Mouse (Mus musculus) stomach, embryonic 14.5 days (tissue): ENCODE measurements at regions not wholly inside any gene's neighbourhood (a gene's known extent, or its start where the extent isn't known, plus 50 kb on each side); places are given as distances from the start of the nearest gene placed in this dataset.

Experiments
- ATAC-seq: fragments of 200-750 bp; cut with Nextera tagmentation; 2 replicates; pipeline ENCODE4 v1.8.0; 2017; ENCODE audit warnings: low read depth, moderate TSS enrichment; ENCODE audit not compliant: insufficient number of reproducible peaks, insufficient read depth, low FRiP score
- H3K27ac ChIP-seq: fragments of 300-500 bp; sonication (generic); 2 replicates; pipeline ENCODE4 v1.5.1; 2014; ENCODE audit warnings: mild to moderate bottlenecking, low read length, moderate library complexity, mixed read lengths
- H3K27me3 ChIP-seq: fragments of 300-500 bp; sonication (generic); 2 replicates; pipeline ENCODE4 v1.6.1; 2014; ENCODE audit warnings: low read length, control low read depth, mixed read lengths; ENCODE audit not compliant: control insufficient read depth, insufficient read depth
- H3K36me3 ChIP-seq: fragments of 300-500 bp; sonication (generic); 2 replicates; pipeline ENCODE4 v1.6.1; 2014; ENCODE audit warnings: mild to moderate bottlenecking, control low read depth, low read length, moderate library complexity, mixed read lengths; ENCODE audit not compliant: control insufficient read depth, insufficient read depth
- H3K4me1 ChIP-seq: fragments of 300-500 bp; sonication (generic); 2 replicates; pipeline ENCODE4 v1.6.1; 2014; ENCODE audit warnings: low read length, control low read depth, mixed read lengths; ENCODE audit not compliant: control insufficient read depth, insufficient read depth
- H3K4me2 ChIP-seq: fragments of 300-500 bp; sonication (generic); replicated peaks from 2 replicates; pipeline ENCODE4 v1.6.1; 2014; ENCODE audit warnings: low read depth, low read length, control low read depth
- H3K4me3 ChIP-seq: fragments of 300-500 bp; sonication (generic); 2 replicates; pipeline ENCODE4 v1.5.1; 2014; ENCODE audit warnings: low read depth, low read length, control low read depth
- H3K9ac ChIP-seq: fragments of 300-500 bp; sonication (generic); replicated peaks from 2 replicates; pipeline ENCODE4 v1.6.1; 2014; ENCODE audit warnings: low read depth, mild to moderate bottlenecking, control low read depth, low read length, moderate library complexity, mixed read lengths
- H3K9me3 ChIP-seq: fragments of 300-500 bp; sonication (generic); 2 replicates; pipeline ENCODE4 v1.6.1; 2016; ENCODE audit warnings: low read depth, low read length, control low read depth; ENCODE audit not compliant: control insufficient read depth
- whole genome bisulfite sequencing: fragments of 180-500 bp; shearing (Covaris S2); extraction: QIAGEN DNeasy Blood & Tissue Kit; methylation state at CpG from one replicate; pipeline ENCODE4 v1.1.7; 2014; 5-methylcytosine and 5-hydroxymethylcytosine counted together

- no peak overlapping the region for H3K9ac ChIP-seq
Measured at GRCm38 (mm10) chr2:56460625-56461590, 662.9 kb downstream of the Nr4a2 start.

GRCm38 (mm10) chr2:56459430-56459829, 664.4 kb downstream of the Nr4a2 start:
- 77% methylated on average over 5 of the region's 5 CpGs for WGBS
- Histone ChIP-seq H3K36me3 (no peaks in the 10 kb centered on the region), H3K4me2 (no peak overlapping the region), H3K4me1 (no peaks in the 10 kb centered on the region), H3K27me3 (no peaks in the 10 kb centered on the region), H3K4me3 (no peak overlapping the region), H3K27ac (no peak overlapping the region), H3K9ac (no peak overlapping the region), H3K9me3 (no peaks in the 10 kb centered on the region)
- no peak for ATAC-seq

More at GRCm38 (mm10) chr2:56460625-56461590, 662.9 kb downstream of the Nr4a2 start:
- Histone ChIP-seq H3K27ac (no peak overlapping the region), H3K27me3 (no peaks in the 10 kb centered on the region), H3K4me3 (no peak overlapping the region), H3K4me2 (no peak overlapping the region), H3K9me3 (no peaks in the 10 kb centered on the region), H3K36me3 (no peaks in the 10 kb centered on the region), H3K4me1 (no peaks in the 10 kb centered on the region)
- WGBS = 62% methylated on average over 2 of the region's 2 CpGs
- ATAC-seq = no peak

- H3K27ac ChIP-seq = no peak overlapping the region
- ATAC-seq = no peak
- no peaks in the 10 kb centered on the region for H3K36me3 ChIP-seq
- H3K9me3 ChIP-seq = no peaks in the 10 kb centered on the region
- no peak overlapping the region for H3K4me2 ChIP-seq
- H3K9ac ChIP-seq = no peak overlapping the region
- WGBS = 24% methylated on average over 1 of the region's 1 CpGs
- no peaks in the 10 kb centered on the region for H3K27me3 ChIP-seq
- no peak overlapping the region for H3K4me3 ChIP-seq
- no peaks in the 10 kb centered on the region for H3K4me1 ChIP-seq
Measured at GRCm38 (mm10) chr2:56457594-56457993, 666.2 kb downstream of the Nr4a2 start.

- Histone ChIP-seq H3K9me3 (no peaks in the 10 kb centered on the region), H3K4me2 (no peak overlapping the region), H3K36me3 (no peaks in the 10 kb centered on the region), H3K27me3 (no peaks in the 10 kb centered on the region), H3K9ac (no peak overlapping the region), H3K27ac (no peak overlapping the region), H3K4me1 (no peaks in the 10 kb centered on the region), H3K4me3 (no peak overlapping the region)
- ATAC-seq = no peak
- 67% methylated on average over 10 of the region's 10 CpGs for WGBS
Measured at GRCm38 (mm10) chr2:56455856-56456395, 667.9 kb downstream of the Nr4a2 start.

- Histone ChIP-seq H3K9me3 (no peaks in the 10 kb centered on the region), H3K27ac (no peak overlapping the region), H3K27me3 (no peaks in the 10 kb centered on the region), H3K36me3 (no peaks in the 10 kb centered on the region), H3K9ac (no peak overlapping the region), H3K4me1 (no peaks in the 10 kb centered on the region), H3K4me3 (no peak overlapping the region), H3K4me2 (peak overlapping the region; percentile 23; the same call in 1 of the 2 replicates)
- WGBS = 17% methylated on average over 11 of the region's 11 CpGs
- ATAC-seq = no peak
Measured at GRCm38 (mm10) chr2:56454611-56455066, 669.2 kb downstream of the Nr4a2 start.

- Histone ChIP-seq H3K9ac (no peak overlapping the region), H3K4me1 (no peaks in the 10 kb centered on the region), H3K27me3 (no peaks in the 10 kb centered on the region), H3K4me3 (no peak overlapping the region), H3K27ac (no peak overlapping the region), H3K36me3 (no peaks in the 10 kb centered on the region), H3K9me3 (no peaks in the 10 kb centered on the region), H3K4me2 (no peak overlapping the region)
- WGBS = 77% methylated on average over 10 of the region's 10 CpGs
- ATAC-seq = no peak
Measured at GRCm38 (mm10) chr2:56440916-56441315, 682.9 kb downstream of the Nr4a2 start.
